Mouse (Mus musculus): ENCODE measurements at regions not wholly inside any gene's neighbourhood (a gene's known extent, or its start where the extent isn't known, plus 50 kb on each side); places are given as distances from the start of the nearest gene placed in this dataset.

- no peak for TF ChIP-seq CTCF (IDR thresholded peaks at IDR 0.05; ENCODE audit: extremely low read depth, insufficient read depth, low read length)
- no peak for TF ChIP-seq POLR2A (IDR thresholded peaks at IDR 0.05; ENCODE audit: extremely low read depth, insufficient read depth, low read length)
Observed at GRCm38 (mm10) chr2:79585022-79585774, 50.0 kb upstream of the Itprid2 start.

All from cortical plate, adult 2 months (tissue).